Mouse (Mus musculus): ENCODE measurements around the gene Cdc123. TPM values are rescaled to one million over a fixed set of nuclear protein-coding genes. Genes with fewer than 3 reads are reported as not detected.
A peak's percentile ranks its signal among the peaks of the same experiment; 100 is the strongest.

The Cdc123 gene
- 396 and 404 TPM in 2 replicates for polyA plus RNA-seq (2015; fragmentation: Nextera tagmentation; extraction: Ambion mirVana)

DNA sequence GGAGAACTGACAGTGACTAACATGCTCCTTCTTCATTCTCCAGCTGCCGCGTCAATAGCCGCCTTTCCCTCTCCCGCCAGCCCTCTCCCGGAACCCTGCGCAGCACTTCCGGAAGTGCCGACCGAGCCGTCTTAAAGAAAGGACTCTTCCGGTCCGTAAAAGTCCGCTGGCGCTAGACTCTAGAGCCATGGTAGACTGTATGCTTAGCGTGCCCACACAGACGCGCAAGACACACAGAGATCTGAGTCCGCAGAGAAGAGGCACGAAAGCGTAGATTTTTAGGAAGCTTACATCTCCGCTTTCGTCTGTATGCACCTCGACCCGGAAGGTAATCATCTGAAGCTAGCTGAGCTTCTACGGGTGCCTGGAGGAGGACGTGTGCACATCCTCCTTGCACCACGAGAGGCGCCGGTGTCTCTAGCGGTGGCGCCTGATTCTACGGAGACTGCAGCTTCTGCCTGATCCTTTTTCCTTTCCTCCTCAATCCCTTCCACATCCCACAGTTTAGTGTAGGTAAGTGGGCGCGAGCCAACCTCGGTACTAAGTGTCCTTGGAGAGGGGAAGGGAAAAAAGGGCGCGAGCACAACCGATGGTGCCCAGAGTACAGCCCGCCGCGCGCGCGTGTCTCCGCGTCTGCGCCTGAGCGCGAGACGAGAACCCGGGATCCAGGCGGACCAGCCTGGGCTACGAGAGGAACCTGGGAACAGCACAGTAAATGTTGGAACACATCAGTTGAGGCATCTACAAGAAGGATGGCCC lies at the start of gene Cdc123, which contains the start of gene Nudt5:
Gene Cdc123 (minus strand): TSS at position 292 of the 759 bp plus-strand sequence.
Gene Nudt5 (plus strand): TSS at position 147 of the 759 bp plus-strand sequence.
- peak within 1 kb of the TSS; percentile 64 for H3K4me2 ChIP-seq
- H3K4me3 ChIP-seq = peak within 1 kb of the TSS; percentile 80
- under 1% methylated on average over 53 of the region's 53 CpGs for WGBS
- H3K9ac ChIP-seq = peak within 1 kb of the TSS; percentile 74
- H3K4me1 ChIP-seq = peaks cover 23% of the 10 kb centered on the region
- H3K27ac ChIP-seq = peak within 1 kb of the TSS; percentile 90
- H3K27me3 ChIP-seq = no peaks in the 10 kb centered on the region
- ATAC-seq = peak; percentile 98
- H3K9me3 ChIP-seq (replicated peaks) = no peaks in the 10 kb centered on the region
- peaks cover 29% of the 10 kb centered on the region for H3K36me3 ChIP-seq (ENCODE audit: poor library complexity, severe bottlenecking)

DNA sequence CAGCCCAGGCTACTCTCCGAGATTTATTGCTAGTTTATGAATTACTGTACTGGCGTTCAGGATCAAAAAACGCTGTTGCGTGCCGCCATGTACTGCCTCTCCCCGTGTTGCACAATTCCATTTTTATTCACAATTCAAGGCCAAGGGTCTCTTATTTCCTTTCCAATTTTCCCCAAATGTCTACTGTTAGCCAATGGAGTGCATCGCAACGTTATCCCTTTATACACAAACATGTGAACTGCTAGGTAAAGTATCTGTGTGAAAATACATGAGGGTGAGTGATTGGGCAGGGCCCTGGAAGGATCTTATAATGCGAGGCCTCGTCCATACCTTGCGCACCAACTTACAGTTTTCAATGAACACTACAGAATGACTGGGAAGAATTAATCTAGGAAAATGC lies 49.3 kb upstream of the Cdc123 start:
- WGBS = 50% methylated on average over 11 of the region's 11 CpGs

DNA sequence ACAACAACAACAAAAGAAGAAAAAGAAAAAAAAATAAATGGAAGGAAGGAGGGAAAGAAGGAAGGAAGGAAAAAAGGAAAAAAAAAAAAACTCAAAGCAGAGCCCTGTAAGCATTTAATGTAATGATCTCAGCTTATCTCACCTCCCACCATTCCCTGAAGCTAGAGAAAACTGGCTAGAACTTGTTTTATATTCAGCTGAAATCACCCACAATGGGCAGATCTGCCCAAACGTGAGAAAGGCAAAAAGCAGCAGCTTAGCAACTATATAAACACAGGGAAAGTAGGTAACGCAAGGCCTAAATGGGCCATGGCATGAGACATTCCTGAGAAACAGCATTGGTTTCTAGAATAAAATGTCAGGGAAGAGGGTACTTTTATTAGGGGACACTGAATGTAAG lies 44.4 kb upstream of the Cdc123 start:
- peaks cover 60% of the 10 kb centered on the region for H3K36me3 ChIP-seq (ENCODE audit: poor library complexity, severe bottlenecking)
- H3K9ac ChIP-seq = no peak overlapping the region
- WGBS = 80% methylated on average over 2 of the region's 2 CpGs
- H3K4me3 ChIP-seq = no peak overlapping the region
- no peak overlapping the region for H3K4me2 ChIP-seq
- peaks cover 11% of the 10 kb centered on the region for H3K4me1 ChIP-seq
- no peak overlapping the region for H3K27ac ChIP-seq
- no peak for ATAC-seq
- no peaks in the 10 kb centered on the region for H3K9me3 ChIP-seq (replicated peaks)
- no peaks in the 10 kb centered on the region for H3K27me3 ChIP-seq

More for the DNA sequence above, 49.3 kb upstream of the Cdc123 start:
- 0 out of 2 replicates have a peak overlapping the region, but pooled peaks have one; percentile 7 for H3K27ac ChIP-seq
- H3K9ac ChIP-seq = peak overlapping the region; percentile 94
- peak overlapping the region; percentile 87 for H3K4me3 ChIP-seq
- ATAC-seq = no peak
- H3K9me3 ChIP-seq (replicated peaks) = no peaks in the 10 kb centered on the region
- peak overlapping the region; percentile 68 for H3K4me2 ChIP-seq
- peaks cover 20% of the 10 kb centered on the region for H3K36me3 ChIP-seq (ENCODE audit: poor library complexity, severe bottlenecking)
- no peaks in the 10 kb centered on the region for H3K27me3 ChIP-seq
- peaks cover 12% of the 10 kb centered on the region for H3K4me1 ChIP-seq

DNA sequence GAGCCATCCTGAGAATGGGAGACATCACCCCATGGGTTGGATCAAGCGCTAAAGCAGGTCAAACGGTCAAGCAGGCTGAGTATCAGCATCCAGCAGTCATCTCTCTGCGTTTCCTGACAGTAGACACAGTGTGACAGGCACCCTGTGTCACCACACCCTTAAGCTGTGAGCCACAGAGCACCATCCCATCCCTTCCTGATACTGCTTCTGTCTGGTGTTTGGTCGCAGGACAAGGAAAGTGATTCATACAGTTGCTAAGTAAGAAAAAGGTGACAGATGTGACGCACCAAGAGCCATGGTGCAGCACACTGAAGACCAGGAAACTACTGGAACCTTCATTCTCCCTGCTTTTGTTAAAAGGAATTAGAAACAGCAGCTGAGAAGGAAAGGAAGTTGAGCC lies 43.9 kb upstream of the Cdc123 start:
- 89% methylated on average over 5 of the region's 5 CpGs for WGBS
- ATAC-seq = no peak
- no peak overlapping the region for H3K4me3 ChIP-seq
- no peaks in the 10 kb centered on the region for H3K9me3 ChIP-seq (replicated peaks)
- peaks cover 7% of the 10 kb centered on the region for H3K4me1 ChIP-seq
- H3K27ac ChIP-seq = no peak overlapping the region
- H3K36me3 ChIP-seq (ENCODE audit: poor library complexity, severe bottlenecking) = peaks cover 63% of the 10 kb centered on the region
- H3K9ac ChIP-seq = no peak overlapping the region
- no peaks in the 10 kb centered on the region for H3K27me3 ChIP-seq
- no peak overlapping the region for H3K4me2 ChIP-seq

DNA sequence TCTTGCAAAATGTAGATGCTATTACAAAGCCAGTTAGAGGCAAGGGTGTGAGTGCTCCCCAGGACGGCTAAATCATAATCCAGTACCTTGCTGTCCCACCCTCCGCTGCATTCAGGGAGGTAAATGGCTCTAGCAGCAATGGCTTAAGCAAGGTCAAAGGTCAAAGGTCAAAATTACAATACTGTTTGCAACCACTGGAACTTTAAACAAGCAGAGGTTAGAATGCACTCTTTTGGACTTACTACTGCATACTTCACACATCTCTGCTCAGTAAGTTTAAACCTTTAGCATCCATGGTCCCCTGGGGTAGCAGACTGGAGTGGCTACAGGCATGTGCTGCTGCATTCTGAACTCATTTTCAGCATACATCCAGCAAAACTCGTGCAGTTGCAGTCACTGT lies 32.5 kb upstream of the Cdc123 start:
- H3K36me3 ChIP-seq (ENCODE audit: poor library complexity, severe bottlenecking) = peaks cover 78% of the 10 kb centered on the region
- no peak overlapping the region for H3K4me2 ChIP-seq
- H3K27me3 ChIP-seq = no peaks in the 10 kb centered on the region
- no peak for ATAC-seq
- H3K9ac ChIP-seq = no peak overlapping the region
- no peaks in the 10 kb centered on the region for H3K9me3 ChIP-seq (replicated peaks)
- H3K4me3 ChIP-seq = no peak overlapping the region
- no peaks in the 10 kb centered on the region for H3K4me1 ChIP-seq
- WGBS = 78% methylated on average over 3 of the region's 3 CpGs
- H3K27ac ChIP-seq = no peak overlapping the region

DNA sequence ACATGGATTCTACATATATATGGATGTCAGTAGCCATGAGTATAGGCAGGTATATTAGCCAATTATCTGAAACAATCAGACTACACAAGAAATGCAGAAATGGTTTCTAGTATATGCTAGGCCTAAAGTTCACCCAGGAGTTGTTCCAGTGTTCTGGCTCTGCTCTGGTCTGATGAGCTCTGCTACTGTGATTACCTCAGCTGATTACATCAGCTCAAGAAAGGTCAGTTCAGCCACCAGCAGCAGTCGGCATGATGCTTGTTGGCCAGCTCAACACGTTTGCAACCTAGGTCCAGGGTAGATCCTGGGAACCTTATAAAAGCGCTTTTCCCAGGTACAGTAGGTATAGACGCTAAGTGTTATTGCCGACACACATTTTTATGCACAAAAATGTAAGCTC lies 24.8 kb upstream of the Cdc123 start:
- Histone ChIP-seq H3K9ac (no peak overlapping the region), H3K4me3 (no peak overlapping the region), H3K27me3 (no peaks in the 10 kb centered on the region), H3K27ac (no peak overlapping the region), H3K4me1 (no peaks in the 10 kb centered on the region), H3K36me3 (ENCODE audit: poor library complexity, severe bottlenecking) (peaks cover 72% of the 10 kb centered on the region), H3K9me3 (replicated peaks) (no peaks in the 10 kb centered on the region), H3K4me2 (no peak overlapping the region)
- 91% methylated on average over 5 of the region's 5 CpGs for WGBS
- ATAC-seq = no peak

DNA sequence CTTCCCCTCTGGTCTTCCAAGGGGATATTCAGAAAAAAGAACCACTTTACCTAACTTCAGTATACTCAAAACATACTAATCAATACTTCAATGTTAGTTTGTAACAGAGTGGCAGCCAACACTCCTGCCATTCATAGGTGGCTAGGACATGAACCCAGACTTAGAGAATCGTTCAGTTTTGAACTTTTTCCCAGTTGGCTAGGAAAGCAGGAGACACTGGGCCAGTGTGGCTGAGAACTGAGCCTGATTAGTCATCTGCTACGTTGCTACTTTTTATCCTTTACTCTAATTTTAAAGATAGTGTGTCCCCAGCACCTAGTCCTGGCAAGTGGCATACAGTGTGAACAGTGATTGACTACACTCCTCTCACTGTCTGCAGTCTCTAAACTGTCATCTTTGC lies 22.7 kb upstream of the Cdc123 start:
- H3K27me3 ChIP-seq = no peaks in the 10 kb centered on the region
- H3K4me3 ChIP-seq = no peak overlapping the region
- H3K36me3 ChIP-seq (ENCODE audit: poor library complexity, severe bottlenecking) = peaks cover 67% of the 10 kb centered on the region
- ATAC-seq = no peak
- no peaks in the 10 kb centered on the region for H3K4me1 ChIP-seq
- H3K27ac ChIP-seq = no peak overlapping the region
- WGBS = 85% methylated on average over 2 of the region's 2 CpGs
- no peak overlapping the region for H3K9ac ChIP-seq
- no peaks in the 10 kb centered on the region for H3K9me3 ChIP-seq (replicated peaks)
- no peak overlapping the region for H3K4me2 ChIP-seq

DNA sequence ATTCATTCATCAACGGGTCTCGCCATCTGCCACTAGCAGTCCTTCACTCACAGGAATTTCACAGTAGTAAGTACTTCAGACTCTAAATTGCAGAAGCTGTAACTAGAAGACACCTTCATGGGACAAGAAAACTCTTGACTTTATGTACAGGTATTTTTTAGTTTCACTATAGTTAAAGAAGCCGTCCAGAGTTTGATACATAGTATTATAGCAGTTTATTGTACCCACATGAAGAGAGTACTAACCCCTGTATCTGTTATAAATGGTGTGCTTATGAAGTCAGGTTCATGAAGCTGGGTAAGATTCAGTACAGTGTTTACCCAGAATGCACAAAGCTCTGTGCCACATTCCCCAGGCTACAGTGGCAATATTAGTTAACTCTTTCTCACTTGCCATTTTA lies 17.9 kb upstream of the Cdc123 start, which contains the start of gene Gm13199:
Gene Gm13199 (minus strand): TSS at position 101 of the 400 bp plus-strand sequence.
- H3K27ac ChIP-seq = no peak within 1 kb of the TSS
- H3K9me3 ChIP-seq (replicated peaks) = no peaks in the 10 kb centered on the region
- H3K4me1 ChIP-seq = no peaks in the 10 kb centered on the region
- no peak for ATAC-seq
- peaks cover 73% of the 10 kb centered on the region for H3K36me3 ChIP-seq (ENCODE audit: poor library complexity, severe bottlenecking)
- H3K9ac ChIP-seq = no peak within 1 kb of the TSS
- no peaks in the 10 kb centered on the region for H3K27me3 ChIP-seq
- WGBS = 95% methylated on average over 3 of the region's 3 CpGs
- H3K4me3 ChIP-seq = no peak within 1 kb of the TSS
- no peak within 1 kb of the TSS for H3K4me2 ChIP-seq

DNA sequence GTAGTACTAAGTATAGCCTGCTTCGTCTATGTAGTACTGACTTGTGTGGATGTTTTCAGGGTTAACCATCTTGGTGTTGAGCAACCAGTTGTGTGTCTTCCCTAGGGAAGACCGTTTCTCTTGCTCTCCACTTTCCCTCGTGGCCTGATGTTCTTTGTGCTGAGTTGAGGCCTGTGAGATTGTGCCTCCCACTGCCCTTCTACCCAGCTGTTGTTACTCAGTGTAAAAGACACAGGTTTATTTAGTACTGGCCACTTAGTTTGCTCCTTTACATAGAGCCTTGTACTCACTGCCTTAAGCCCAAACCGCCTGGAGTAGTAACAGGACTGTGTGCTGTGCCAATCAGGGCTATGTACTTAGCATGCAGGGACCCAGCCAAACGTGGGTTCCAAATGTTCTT lies 6.9 kb upstream of the Cdc123 start:
- 88% methylated on average over 5 of the region's 5 CpGs for WGBS
- H3K9me3 ChIP-seq (replicated peaks) = no peaks in the 10 kb centered on the region
- H3K9ac ChIP-seq = no peak overlapping the region
- no peak overlapping the region for H3K27ac ChIP-seq
- ATAC-seq = no peak
- no peak overlapping the region for H3K4me3 ChIP-seq
- H3K4me2 ChIP-seq = no peak overlapping the region
- peaks cover 28% of the 10 kb centered on the region for H3K36me3 ChIP-seq (ENCODE audit: poor library complexity, severe bottlenecking)
- no peaks in the 10 kb centered on the region for H3K27me3 ChIP-seq
- H3K4me1 ChIP-seq = peaks cover 3% of the 10 kb centered on the region; the same call in 1 of the 2 replicates

DNA sequence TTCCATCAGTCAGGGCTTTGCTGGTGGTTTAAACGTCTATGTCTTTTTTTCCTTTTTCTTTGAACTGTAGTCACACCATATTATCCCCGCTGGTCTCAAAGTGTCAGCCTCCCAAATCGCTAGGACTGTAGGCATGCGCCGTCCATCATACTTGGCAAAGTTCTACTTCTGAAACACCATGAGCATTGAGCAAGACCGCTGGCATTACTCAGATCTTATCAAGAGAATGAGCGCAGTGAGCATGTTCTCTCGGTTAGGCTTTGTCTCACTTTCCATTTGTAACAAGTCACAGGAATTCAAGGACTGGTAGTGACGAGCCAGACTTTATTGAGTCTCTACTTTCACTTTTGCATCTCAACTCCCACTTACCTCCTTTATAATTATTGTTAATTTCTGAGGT lies 6.2 kb upstream of the Cdc123 start:
- H3K27me3 ChIP-seq = no peaks in the 10 kb centered on the region
- peaks cover 10% of the 10 kb centered on the region for H3K4me1 ChIP-seq
- H3K4me3 ChIP-seq = no peak overlapping the region
- peaks cover 25% of the 10 kb centered on the region for H3K36me3 ChIP-seq (ENCODE audit: poor library complexity, severe bottlenecking)
- ATAC-seq = no peak
- H3K27ac ChIP-seq = no peak overlapping the region
- H3K4me2 ChIP-seq = no peak overlapping the region
- H3K9me3 ChIP-seq (replicated peaks) = no peaks in the 10 kb centered on the region
- no peak overlapping the region for H3K9ac ChIP-seq
- WGBS = 95% methylated on average over 9 of the region's 9 CpGs

DNA sequence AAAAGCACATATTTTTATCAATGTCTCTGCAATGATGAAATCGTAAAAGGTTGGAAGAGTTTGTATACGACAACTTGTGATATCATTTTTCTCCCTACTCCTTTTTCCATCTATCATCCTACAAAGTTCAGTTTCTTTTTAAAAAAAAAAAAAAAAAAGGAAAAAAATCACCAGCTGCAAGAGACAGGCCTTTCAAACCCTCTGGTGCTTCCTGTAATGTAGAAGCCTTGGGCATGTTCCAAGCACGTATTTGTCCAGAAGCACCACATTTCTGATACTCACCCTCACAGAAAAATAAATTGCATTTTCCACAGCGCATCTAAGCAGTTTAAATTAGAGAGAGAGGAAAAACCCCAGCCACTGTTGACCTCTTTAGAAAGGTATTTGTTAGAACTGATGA lies 862 bp upstream of the Cdc123 start:
- peak overlapping the region; percentile 80 for H3K4me3 ChIP-seq
- WGBS = 43% methylated on average over 4 of the region's 4 CpGs
- no peaks in the 10 kb centered on the region for H3K27me3 ChIP-seq
- ATAC-seq = no peak
- peaks cover 23% of the 10 kb centered on the region for H3K4me1 ChIP-seq
- H3K27ac ChIP-seq = no peak overlapping the region
- H3K4me2 ChIP-seq = peak overlapping the region; percentile 64
- H3K9me3 ChIP-seq (replicated peaks) = no peaks in the 10 kb centered on the region
- H3K9ac ChIP-seq = peak overlapping the region; percentile 74
- peaks cover 21% of the 10 kb centered on the region for H3K36me3 ChIP-seq (ENCODE audit: poor library complexity, severe bottlenecking)

DNA sequence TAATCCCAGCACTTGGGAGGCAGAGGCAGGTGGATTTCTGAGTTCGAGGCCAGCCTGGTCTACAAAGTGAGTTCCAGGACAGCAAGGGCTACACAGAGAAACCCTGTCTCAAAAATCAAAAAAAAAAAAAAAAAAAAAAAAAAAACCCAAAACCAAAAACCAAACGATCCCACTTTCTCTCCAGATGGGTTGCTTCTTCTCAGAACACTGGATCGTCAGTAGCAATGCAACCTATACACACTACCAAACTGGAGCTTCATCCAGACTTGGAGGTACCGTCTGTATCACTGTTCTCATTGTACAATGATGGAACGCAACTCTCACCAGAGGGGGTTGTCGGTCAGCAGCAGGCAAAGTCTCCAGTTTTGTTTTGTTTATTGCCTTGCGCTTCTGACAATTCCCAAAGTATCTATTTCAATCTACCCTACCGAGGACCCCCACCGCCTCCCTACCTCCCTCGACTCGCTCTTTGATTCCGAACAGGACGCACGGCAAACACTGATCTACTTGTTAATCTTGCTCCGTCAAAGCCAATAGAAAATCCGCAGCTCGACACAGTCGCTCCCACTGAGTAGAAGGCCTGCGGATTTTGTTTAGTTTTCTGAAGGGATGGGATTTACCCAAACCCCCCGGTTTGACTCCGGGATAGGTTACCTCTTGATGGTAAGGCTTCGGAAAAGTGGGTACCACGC lies 637 bp downstream of the Cdc123 start:
- peak overlapping the region; percentile 80 for H3K4me3 ChIP-seq
- peak; percentile 5; the same call in 1 of the 2 replicates for ATAC-seq
- H3K36me3 ChIP-seq (ENCODE audit: poor library complexity, severe bottlenecking) = peaks cover 36% of the 10 kb centered on the region
- H3K9ac ChIP-seq = peak overlapping the region; percentile 74
- peak overlapping the region; percentile 64 for H3K4me2 ChIP-seq
- 4% methylated on average over 23 of the region's 23 CpGs for WGBS
- H3K4me1 ChIP-seq = peaks cover 23% of the 10 kb centered on the region
- H3K9me3 ChIP-seq (replicated peaks) = no peaks in the 10 kb centered on the region
- peak overlapping the region; percentile 90 for H3K27ac ChIP-seq
- no peaks in the 10 kb centered on the region for H3K27me3 ChIP-seq
